Mouse (Mus musculus) gastrocnemius, adult 2 months (tissue): ENCODE results near the gene Odf2. TPM values are rescaled to one million over a fixed set of nuclear protein-coding genes. Genes with fewer than 3 reads are reported as not detected.
"Not testable (repeated sequence)": the region's sequence is repeated elsewhere in the genome, so short reads cannot be mapped to it uniquely, and the experiment has no call there.

Source experiments
- DNase-seq: peaks from one replicate; pipeline ENCODE4 v3.0.0; 2022
- H3K27ac ChIP-seq: fragments of 200-600 bp; 2 replicates; pipeline ENCODE4 v1.8.1; 2022; ENCODE audit warnings: mild to moderate bottlenecking
- H3K4me3 ChIP-seq: fragments of 200-600 bp; 2 replicates; pipeline ENCODE4 v1.8.1; 2022; ENCODE audit warnings: mild to moderate bottlenecking, moderate library complexity
- CTCF ChIP-seq: fragments of 200-600 bp; IDR thresholded peaks from 2 replicates; pipeline ENCODE4 v1.8.1; 2022; ENCODE audit warnings: antibody characterized with exemption, mild to moderate bottlenecking, moderate library complexity
- intact Hi-C: fragments of 180-260 bp; cut with DNase I; formaldehyde crosslinking; loops from one replicate; pipeline ENCODE4 v1.15.1; 2025
- total RNA-seq, 2 experiments: library from RNA; stranded (reverse); gene quantifications; 2 replicates each; pipeline ENCODE4 v1.2.3; 2021

Gene Odf2
- total RNA-seq, 2 experiments from 2014 or later: 11.9 to 12.7 TPM

- DNase-seq: no peak
- Histone ChIP-seq H3K4me3 (no peak overlapping the region), H3K27ac (no peak overlapping the region)
- intact Hi-C loops: no loop called here
- TF ChIP-seq CTCF: no peak
Observed at GRCm38 (mm10) chr2:29873801-29874200, 15.2 kb upstream of the Odf2 start.

GRCm38 (mm10) chr2:29878061-29878460 lies 11.0 kb upstream of the Odf2 start:
- Histone ChIP-seq H3K27ac (no peak overlapping the region), H3K4me3 (no peak overlapping the region)
- intact Hi-C loops: no loop called here
- no peak for TF ChIP-seq CTCF
- DNase-seq: no peak

- intact Hi-C loops: no loop called here
- no peak overlapping the region for H3K27ac ChIP-seq
- H3K4me3 ChIP-seq: no peak overlapping the region
- no peak for DNase-seq
- TF ChIP-seq CTCF: no peak
Observed at GRCm38 (mm10) chr2:29879191-29879590, 9.8 kb upstream of the Odf2 start.

DNA sequence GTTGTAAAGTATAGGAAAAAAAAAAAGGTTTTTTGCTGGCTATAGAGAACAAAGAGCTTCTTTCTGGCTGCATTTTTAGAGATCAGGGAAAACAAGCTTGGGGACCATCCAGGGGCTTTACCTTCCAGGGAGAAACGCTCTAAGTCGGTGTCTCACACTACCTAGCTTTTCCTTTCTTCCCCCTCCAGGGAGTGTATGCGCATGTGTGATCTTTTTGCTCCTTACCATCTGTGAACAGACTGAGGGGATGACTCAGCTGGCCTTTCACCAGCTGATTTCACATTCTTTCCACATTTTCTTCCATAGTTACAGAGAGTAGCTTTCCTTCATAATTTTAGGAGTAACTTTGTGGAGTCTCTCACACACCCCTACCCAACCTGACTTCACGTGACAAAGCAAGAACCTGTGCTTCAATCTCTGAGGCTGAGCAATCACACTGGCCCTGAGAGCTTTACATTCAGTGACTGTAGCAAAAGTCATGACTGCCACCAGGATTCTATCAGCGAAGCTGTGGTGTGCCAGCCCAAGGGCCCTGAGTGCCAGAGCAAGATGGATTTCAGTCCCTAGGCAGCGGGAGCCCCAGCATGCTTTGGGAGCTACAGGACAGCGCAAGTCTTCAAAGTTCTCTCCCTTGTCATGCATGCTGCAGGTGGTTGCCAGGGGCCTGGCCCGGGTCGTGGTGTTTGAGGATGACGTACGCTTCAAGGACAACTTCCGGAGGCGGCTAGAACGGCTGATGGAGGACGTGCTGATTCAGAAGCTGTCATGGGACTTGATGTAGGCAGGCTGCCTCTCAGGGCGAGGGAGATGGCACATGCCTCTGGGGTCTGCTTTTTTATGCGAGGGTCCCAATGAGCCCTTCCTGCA lies 8.8 kb upstream of the Odf2 start:
- no peak for TF ChIP-seq CTCF

DNA sequence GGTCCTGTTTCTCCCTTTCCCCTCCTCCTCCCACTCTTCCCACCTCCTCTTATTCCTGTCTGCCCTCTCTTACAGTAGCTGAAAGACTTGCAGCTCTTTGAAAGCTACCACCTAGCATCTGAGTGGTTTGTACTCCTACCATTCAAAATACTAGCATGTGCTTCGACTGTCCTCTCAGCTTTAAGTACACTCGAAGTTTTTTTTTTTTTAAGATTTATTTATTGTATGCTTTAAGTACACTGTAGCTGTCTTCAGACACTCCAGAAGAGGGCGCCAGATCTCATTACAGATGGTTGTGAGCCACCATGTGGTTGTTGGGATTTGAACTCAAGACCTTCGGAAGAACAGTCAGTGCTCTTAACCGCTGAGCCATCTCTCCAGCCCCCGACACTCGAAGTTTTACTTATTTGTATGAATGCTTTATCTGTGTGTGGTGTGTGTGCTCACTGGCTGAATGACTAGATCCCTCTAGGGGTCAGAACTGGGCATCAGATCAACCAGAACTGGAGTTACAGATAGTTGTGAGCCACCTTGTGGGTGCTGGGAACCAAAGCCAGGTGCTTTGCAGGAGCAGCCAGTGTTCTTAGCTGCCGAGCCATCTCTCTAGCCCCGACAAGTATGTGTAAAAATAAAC lies 2.2 kb upstream of the Odf2 start:
- peak overlapping the region; percentile 57 for H3K27ac ChIP-seq
- TF ChIP-seq CTCF: peak; percentile 23; the same call in 1 of the 2 replicates
- DNase-seq, intact Hi-C loops, H3K4me3 ChIP-seq: not testable (repeated sequence)

More for the DNA sequence above, 8.8 kb upstream of the Odf2 start:
- intact Hi-C loops: no loop called here
- H3K27ac ChIP-seq: no peak overlapping the region
- no peak for DNase-seq
- H3K4me3 ChIP-seq: no peak overlapping the region

DNA sequence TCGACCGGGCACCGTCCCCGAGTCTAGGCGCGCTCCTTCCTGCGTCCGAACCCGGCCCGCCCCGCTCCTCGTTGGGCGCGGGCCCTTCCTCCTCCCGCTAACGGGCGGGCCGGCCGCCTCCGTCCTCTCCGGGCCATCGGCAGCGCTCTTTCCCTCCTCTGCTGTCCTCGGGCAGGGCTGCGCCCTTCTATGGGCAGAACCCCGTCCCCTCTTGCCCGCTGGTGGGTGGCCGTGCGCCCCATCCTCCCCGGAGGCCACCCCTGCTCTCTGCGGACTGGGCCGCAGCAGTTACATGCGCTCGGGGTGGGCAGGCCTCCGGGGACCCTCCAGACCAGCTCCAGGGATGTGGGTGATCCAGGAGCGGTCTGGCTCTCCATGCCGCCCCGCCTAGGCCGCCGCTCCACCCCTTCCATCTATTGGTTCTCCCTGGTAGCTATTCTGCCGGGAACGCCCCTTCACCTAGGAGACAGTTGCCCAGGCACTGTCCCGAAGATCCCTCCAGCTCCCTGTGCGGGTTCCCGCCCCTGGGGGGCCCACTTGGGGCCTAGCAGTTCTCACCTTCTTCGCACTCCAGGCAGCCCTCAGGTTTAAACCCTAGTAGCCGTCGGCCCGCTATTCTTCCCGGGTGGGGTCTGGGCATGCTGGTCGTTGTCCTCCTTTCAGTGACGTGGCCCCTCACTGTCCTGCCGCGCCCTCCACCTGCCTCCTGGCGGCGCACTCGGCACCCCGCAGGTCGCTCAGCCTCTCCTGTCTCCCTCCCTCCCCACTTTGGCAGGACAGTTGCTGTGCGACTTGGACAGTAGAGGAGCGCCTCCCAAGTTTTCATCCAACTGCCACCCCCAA lies 1.2 kb downstream of the Odf2 start:
- peak overlapping the region; percentile 91 for H3K4me3 ChIP-seq
- H3K27ac ChIP-seq: peak overlapping the region; percentile 93
- TF ChIP-seq CTCF: peak; percentile 46
- DNase-seq: peak; percentile 89
- intact Hi-C loops: no loop called here

DNA sequence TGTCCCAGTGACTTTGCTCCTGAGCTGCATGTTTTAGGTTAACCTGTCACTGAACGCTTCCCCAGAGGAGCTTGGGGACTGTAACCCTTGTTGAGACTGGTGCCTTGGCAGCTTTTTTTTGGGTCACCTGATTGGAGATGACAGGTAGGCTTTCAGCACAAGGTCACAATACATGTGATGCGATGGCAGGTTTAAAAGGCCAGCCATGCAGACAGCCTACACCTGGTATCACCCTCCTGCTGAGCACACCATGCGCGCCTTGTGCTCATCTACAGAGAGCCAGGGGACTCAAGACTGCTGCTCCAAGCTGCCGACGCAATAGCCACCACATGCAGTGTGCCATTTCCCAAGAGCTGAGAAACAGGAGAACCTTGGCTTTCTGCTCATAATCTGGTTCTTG lies 2.8 kb downstream of the Odf2 start:
- no peak for DNase-seq
- H3K27ac ChIP-seq: no peak overlapping the region
- no peak overlapping the region for H3K4me3 ChIP-seq
- intact Hi-C loops: no loop called here
- TF ChIP-seq CTCF: no peak

DNA sequence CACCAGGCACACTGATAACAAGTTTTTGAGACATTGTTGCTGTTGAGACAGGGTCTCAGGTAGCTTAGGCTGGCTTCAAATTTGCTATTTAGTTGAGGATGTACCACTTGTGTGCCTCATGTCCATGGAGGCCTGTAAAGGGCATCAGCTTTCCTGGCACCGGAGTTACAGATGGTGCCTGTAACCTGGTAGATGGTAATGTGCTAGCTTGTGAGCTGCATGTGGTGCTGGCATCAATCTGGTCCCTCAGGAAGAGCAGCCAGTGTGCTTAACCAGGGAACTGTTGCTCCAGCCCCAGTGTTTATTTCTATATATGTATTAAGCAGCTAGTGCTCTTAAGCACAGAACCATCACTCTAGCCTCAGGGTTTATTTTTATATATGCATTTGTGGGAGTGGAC lies 7.0 kb downstream of the Odf2 start:
- Histone ChIP-seq H3K4me3 (no peak overlapping the region), H3K27ac (no peak overlapping the region)
- intact Hi-C loops: no loop called here
- no peak for DNase-seq
- TF ChIP-seq CTCF: no peak

- Histone ChIP-seq H3K27ac (no peak overlapping the region), H3K4me3 (no peak overlapping the region)
- no peak for TF ChIP-seq CTCF
- DNase-seq: no peak
- intact Hi-C loops: no loop called here
Observed at GRCm38 (mm10) chr2:29897366-29897765, 8.3 kb downstream of the Odf2 start.

DNA sequence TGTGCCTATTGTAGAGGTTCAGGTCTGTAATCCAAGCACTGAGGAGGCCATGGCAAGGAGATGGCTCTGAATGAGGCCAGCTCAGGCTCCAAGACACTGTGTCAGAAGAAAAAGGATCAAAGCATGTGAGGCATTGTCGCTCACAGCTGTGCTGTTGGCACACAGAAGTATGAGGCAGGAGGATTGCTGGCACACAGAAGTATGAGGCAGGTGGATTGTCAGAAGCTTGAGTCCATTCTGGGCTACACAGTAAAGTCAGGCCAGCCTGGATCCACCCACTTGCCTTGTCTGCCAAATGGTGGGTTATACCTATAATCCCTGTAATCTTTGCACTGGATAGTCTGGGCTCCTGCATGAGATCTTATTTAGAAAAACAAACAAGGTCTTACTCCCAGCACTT lies 9.1 kb downstream of the Odf2 start:
- H3K4me3 ChIP-seq: no peak overlapping the region
- H3K27ac ChIP-seq: no peak overlapping the region
- no peak for TF ChIP-seq CTCF
- DNase-seq: no peak
- intact Hi-C loops: no loop called here

GRCm38 (mm10) chr2:29902194-29902593 lies 13.2 kb downstream of the Odf2 start:
- intact Hi-C loops: no loop called here

GRCm38 (mm10) chr2:29908171-29908570 lies 19.1 kb downstream of the Odf2 start:
- intact Hi-C loops, H3K4me3 ChIP-seq, H3K27ac ChIP-seq, DNase-seq: not testable (repeated sequence)

More at GRCm38 (mm10) chr2:29902194-29902593, 13.2 kb downstream of the Odf2 start:
- no peak overlapping the region for H3K27ac ChIP-seq
- no peak overlapping the region for H3K4me3 ChIP-seq
- TF ChIP-seq CTCF: no peak
- DNase-seq: no peak

GRCm38 (mm10) chr2:29910042-29910441 lies 21.0 kb downstream of the Odf2 start:
- Histone ChIP-seq H3K27ac (no peak overlapping the region), H3K4me3 (no peak overlapping the region)
- TF ChIP-seq CTCF: peak; percentile 49
- DNase-seq: no peak
- intact Hi-C loops: no loop called here
